Mouse (Mus musculus): ENCODE results near the gene Ncoa1.
A peak's percentile ranks its signal among the peaks of the same experiment; 100 is the strongest.

The Ncoa1 gene

DNA sequence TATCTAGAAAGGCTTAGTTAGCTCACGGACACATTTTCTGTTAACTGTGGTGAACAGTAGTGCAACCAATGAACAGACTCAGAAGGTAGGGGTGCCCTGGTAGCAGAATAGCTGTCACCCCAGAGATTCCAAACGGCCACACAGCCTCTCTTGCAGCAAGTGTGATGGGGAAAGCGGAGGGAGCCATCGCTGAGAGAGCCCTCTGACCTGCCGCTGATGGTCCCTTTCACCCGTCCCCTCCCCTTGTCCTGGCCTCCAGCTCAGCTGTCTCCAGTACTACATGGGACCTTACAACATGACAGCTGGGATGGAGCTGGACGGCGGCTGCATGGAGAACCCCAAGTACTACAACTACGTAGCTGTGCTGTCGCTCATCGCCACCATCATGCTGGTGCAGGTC, 270.9 kb downstream of the Ncoa1 start:
- DNase-seq = peak in 1 of 2 experiments; percentile 18

DNA sequence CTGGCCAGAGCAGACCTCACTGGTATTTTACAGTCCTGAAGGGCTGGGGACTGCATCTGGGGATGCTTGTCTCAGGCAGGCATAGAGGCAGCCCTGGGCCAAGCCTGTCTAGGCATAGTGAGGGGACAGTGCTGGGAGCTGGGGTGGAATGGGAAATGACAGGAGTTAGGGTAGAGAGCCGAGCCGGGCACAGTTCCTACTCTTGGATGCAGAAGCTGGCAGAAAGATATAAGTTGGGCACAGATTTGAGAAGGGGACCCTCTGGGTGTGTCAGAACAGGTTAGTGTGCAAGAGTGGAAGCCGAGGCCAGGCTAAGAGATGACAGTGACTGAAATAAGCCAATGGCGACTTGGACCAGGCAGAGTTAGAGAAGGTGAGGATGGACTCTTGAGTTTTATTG, 274.8 kb downstream of the Ncoa1 start:
- DNase-seq = peak in 1 of 2 experiments; percentile 28

DNA sequence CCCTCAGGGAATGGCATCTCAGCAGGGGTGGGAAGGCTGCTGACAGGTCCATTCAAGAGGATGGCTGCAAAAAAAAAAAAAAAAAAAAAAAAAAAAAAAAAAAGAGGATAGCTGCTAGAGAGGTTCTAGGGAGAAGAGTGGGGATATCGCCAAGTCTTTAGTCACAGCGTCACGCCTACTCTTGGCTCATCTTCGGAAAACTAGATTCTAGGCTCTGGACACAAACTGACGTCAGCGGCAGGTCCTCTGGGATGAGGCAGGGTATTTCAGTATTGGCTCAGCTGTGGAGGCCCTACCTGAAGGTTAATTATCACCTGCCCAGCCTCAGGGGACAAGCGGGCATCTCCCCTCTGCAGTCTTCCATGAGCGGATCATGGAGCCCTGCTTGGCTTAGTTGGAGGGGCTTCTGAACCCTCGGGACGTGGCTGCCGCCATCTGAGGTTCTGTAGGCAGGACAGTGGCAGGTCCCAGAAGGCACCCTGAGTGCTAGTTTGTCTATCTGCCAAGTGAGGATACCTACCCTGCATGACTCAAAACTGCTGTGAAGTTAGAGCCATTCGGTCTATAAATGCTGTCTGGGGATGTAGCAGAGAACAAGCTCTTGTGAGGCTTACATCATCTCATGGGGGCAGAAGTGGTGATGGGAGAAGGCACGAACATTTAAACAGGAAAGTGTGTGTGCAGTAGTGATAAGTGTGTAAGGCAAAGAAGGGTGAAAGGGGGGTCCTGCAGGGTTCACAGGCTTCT, 275.4 kb downstream of the Ncoa1 start:
- peak in 1 of 2 experiments; percentile 33 for DNase-seq

DNA sequence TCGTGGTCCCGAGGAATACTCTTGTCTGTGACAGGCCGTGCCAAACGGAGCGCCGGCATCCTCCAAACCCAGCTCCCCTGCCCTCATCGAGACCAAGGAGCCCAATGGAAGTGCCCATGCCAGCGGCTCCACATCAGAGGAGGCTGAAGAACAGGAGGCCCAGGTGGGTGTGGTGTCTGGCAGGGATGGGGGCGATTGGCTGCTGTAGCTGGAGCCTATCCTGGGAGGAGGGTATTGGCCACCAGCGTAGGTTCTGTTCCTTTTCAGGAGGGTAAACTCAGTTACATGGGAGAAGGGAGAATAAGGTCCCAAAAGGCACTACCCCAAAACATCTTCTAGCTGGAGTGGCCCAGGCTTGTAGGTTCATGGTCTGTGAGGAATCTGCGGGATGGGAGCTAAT, 277.7 kb downstream of the Ncoa1 start:
- DNase-seq = peak in 1 of 2 experiments; percentile 20

DNA sequence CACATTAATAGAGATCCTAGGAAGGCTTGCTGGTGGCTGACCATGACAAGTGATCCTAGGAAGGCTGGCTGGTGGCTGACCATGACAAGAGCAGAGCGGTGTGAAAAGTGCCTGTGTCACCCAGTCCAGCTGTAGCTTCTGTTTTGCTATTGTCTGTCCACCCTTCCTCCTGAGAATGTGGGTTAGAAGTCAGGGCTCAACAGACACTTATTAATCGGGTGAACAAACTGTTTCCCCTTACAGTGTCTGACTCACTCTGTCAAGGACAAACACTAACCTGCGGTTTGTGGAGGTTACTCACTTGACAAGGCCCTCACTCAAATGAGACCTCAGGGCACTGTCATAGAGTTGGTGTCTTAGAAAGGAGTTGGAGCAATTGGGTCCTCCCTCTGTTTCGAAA, 278.3 kb downstream of the Ncoa1 start:
- peak in 1 of 2 experiments; percentile 20 for DNase-seq

Measured in kidney, postnatal 25 days (tissue).